Mouse (Mus musculus) liver, embryonic 14.5 days (tissue): ENCODE measurements at regions not wholly inside any gene's neighbourhood (a gene's known extent, or its start where the extent isn't known, plus 50 kb on each side); places are given as distances from the start of the nearest gene placed in this dataset.

ENCODE experiments used
- ATAC-seq: fragments of 200-750 bp; cut with Nextera tagmentation; 2 replicates; pipeline ENCODE4 v1.8.0; 2017; ENCODE audit warnings: moderate number of reproducible peaks, mild to moderate bottlenecking, moderate library complexity; ENCODE audit not compliant: insufficient read depth
- DNase-seq, 3 experiments: peaks; one replicate each; pipeline ENCODE4 v3.0.0-alpha.2; 2012 to 2013; ENCODE audit warnings: low read depth in 3 of 3, low spot score in 3 of 3
- H3K27ac ChIP-seq: fragments of 300-500 bp; sonication (generic); 2 replicates; pipeline ENCODE4 v1.5.1; 2014; ENCODE audit warnings: moderate library complexity, mild to moderate bottlenecking, control low read depth, inconsistent platforms
- H3K27me3 ChIP-seq: fragments of 300-500 bp; sonication (generic); 2 replicates; pipeline ENCODE4 v1.6.1; 2014; ENCODE audit warnings: mild to moderate bottlenecking, low read length, moderate library complexity; ENCODE audit not compliant: control insufficient read depth, insufficient read depth
- H3K36me3 ChIP-seq: fragments of 300-500 bp; sonication (generic); replicated peaks from 2 replicates; pipeline ENCODE4 v1.6.1; 2014; ENCODE audit warnings: low read depth; ENCODE audit not compliant: control insufficient read depth, insufficient read depth
- H3K4me1 ChIP-seq, 2 experiments: fragments of 200-500 bp in 1 of 2; fragments of 300-500 bp in 1 of 2; sonication (generic) in 1 of 2; replicated peaks; 2 replicates each; pipeline ENCODE4 v1.6.1; 2012 to 2014; ENCODE audit warnings: antibody characterized with exemption in 1 of 2, inconsistent platforms in 1 of 2, low read length in 1 of 2; ENCODE audit not compliant: control insufficient read depth in 2 of 2, insufficient read depth in 2 of 2
- H3K4me2 ChIP-seq: fragments of 300-500 bp; sonication (generic); 2 replicates; pipeline ENCODE4 v1.6.1; 2014; ENCODE audit warnings: low read depth, mild to moderate bottlenecking, control low read depth, moderate library complexity
- H3K4me3 ChIP-seq, 2 experiments: fragments of 200-500 bp in 1 of 2; fragments of 300-500 bp in 1 of 2; sonication (generic) in 1 of 2; 2 replicates each; pipeline ENCODE4 v1.5.1; 2012 to 2014; ENCODE audit warnings: low read depth in 2 of 2, low read length in 2 of 2, mild to moderate bottlenecking in 2 of 2, control low read depth in 1 of 2, inconsistent platforms in 1 of 2, moderate library complexity in 1 of 2; ENCODE audit not compliant: insufficient read depth in 1 of 2
- H3K9ac ChIP-seq: fragments of 300-500 bp; sonication (generic); replicated peaks from 2 replicates; pipeline ENCODE4 v1.6.1; 2014; ENCODE audit warnings: mild to moderate bottlenecking, control low read depth, moderate library complexity
- H3K9me3 ChIP-seq: fragments of 300-500 bp; sonication (generic); 2 replicates; pipeline ENCODE4 v1.6.1; 2016; ENCODE audit warnings: low read length, mixed read lengths; ENCODE audit not compliant: control insufficient read depth
- CTCF ChIP-seq: IDR thresholded peaks from 2 replicates; pipeline ENCODE4 v1.5.1; 2016; ENCODE audit warnings: antibody characterized with exemption, low read depth, control low read depth
- EP300 ChIP-seq: IDR thresholded peaks from 2 replicates; pipeline ENCODE4 v1.6.1; 2016; ENCODE audit warnings: antibody characterized with exemption, low read depth
- WGBS: fragments of 180-500 bp; shearing (Covaris S2); extraction: QIAGEN DNeasy Blood & Tissue Kit; methylation state at CpG from one replicate; pipeline ENCODE4 v1.1.7; 2014; ENCODE audit not compliant: insufficient replicate concordance; 5-methylcytosine and 5-hydroxymethylcytosine counted together

GRCm38 (mm10) chr1:42260033-42260925, 435.3 kb upstream of the Pou3f3 start:
- WGBS: 55% methylated on average over 9 of the region's 9 CpGs
- no peak for TF ChIP-seq CTCF
- no peak for TF ChIP-seq EP300
- Histone ChIP-seq H3K4me1 (no peaks in the 10 kb centered on the region), H3K36me3 (no peaks in the 10 kb centered on the region), H3K9me3 (no peaks in the 10 kb centered on the region), H3K9ac (no peak overlapping the region), H3K4me3 (no peak overlapping the region), H3K4me2 (no peak overlapping the region), H3K27ac (no peak overlapping the region), H3K27me3 (no peaks in the 10 kb centered on the region)
- DNase-seq (no peak), ATAC-seq (no peak)

GRCm38 (mm10) chr1:42261031-42261430, 434.5 kb upstream of the Pou3f3 start:
- TF ChIP-seq CTCF (no peak), EP300 (no peak)
- 55% methylated on average over 3 of the region's 3 CpGs for WGBS
- H3K4me3 ChIP-seq: no peak overlapping the region
- DNase-seq (no peak), ATAC-seq (no peak)
- H3K27ac ChIP-seq: no peak overlapping the region
- no peaks in the 10 kb centered on the region for H3K36me3 ChIP-seq
- H3K4me1 ChIP-seq: no peaks in the 10 kb centered on the region
- H3K27me3 ChIP-seq: no peaks in the 10 kb centered on the region
- H3K4me2 ChIP-seq: no peak overlapping the region
- no peak overlapping the region for H3K9ac ChIP-seq
- no peaks in the 10 kb centered on the region for H3K9me3 ChIP-seq

- Histone ChIP-seq H3K9ac (no peak overlapping the region), H3K4me1 (no peaks in the 10 kb centered on the region), H3K4me2 (no peak overlapping the region), H3K27me3 (no peaks in the 10 kb centered on the region), H3K9me3 (no peaks in the 10 kb centered on the region), H3K4me3 (no peak overlapping the region), H3K36me3 (no peaks in the 10 kb centered on the region), H3K27ac (no peak overlapping the region)
- TF ChIP-seq CTCF (no peak), EP300 (no peak)
- ATAC-seq: no peak
- 20% methylated on average over 13 of the region's 13 CpGs for WGBS
- no peak for DNase-seq
Measured at GRCm38 (mm10) chr1:42261800-42262199, 433.8 kb upstream of the Pou3f3 start.

GRCm38 (mm10) chr1:42262606-42263005, 433.0 kb upstream of the Pou3f3 start:
- Histone ChIP-seq H3K9me3 (no peaks in the 10 kb centered on the region), H3K4me2 (no peak overlapping the region), H3K27ac (no peak overlapping the region), H3K9ac (no peak overlapping the region), H3K4me3 (no peak overlapping the region), H3K4me1 (no peaks in the 10 kb centered on the region), H3K36me3 (no peaks in the 10 kb centered on the region), H3K27me3 (no peaks in the 10 kb centered on the region)
- ATAC-seq (no peak), DNase-seq (no peak)
- 46% methylated on average over 5 of the region's 5 CpGs for WGBS
- TF ChIP-seq CTCF: no peak
- no peak for TF ChIP-seq EP300

- Histone ChIP-seq H3K4me2 (no peak overlapping the region), H3K36me3 (no peaks in the 10 kb centered on the region), H3K27me3 (no peaks in the 10 kb centered on the region), H3K9me3 (no peaks in the 10 kb centered on the region), H3K27ac (no peak overlapping the region), H3K4me1 (no peaks in the 10 kb centered on the region), H3K9ac (no peak overlapping the region), H3K4me3 (no peak overlapping the region)
- no peak for TF ChIP-seq CTCF
- TF ChIP-seq EP300: no peak
- no peak for DNase-seq
- ATAC-seq: no peak
- 56% methylated on average over 8 of the region's 8 CpGs for WGBS
Measured at GRCm38 (mm10) chr1:42277130-42277529, 418.4 kb upstream of the Pou3f3 start.
